Mouse (Mus musculus) A20 (cell line): Measurements from ENCODE around the gene Nlgn2.
"Not testable (repeated sequence)": the region's sequence is repeated elsewhere in the genome, so short reads cannot be mapped to it uniquely, and the experiment has no call there.

Source experiments
- DNase-seq: peaks from one replicate; pipeline ENCODE4 v3.0.0-alpha.2; 2011; ENCODE audit warnings: low read depth, low spot score

Nlgn2 gene

GRCm38 (mm10) chr11:69864138-69864860 lies 26.7 kb upstream of the Nlgn2 start:
- DNase-seq = no peak

GRCm38 (mm10) chr11:69863729-69864128 lies 26.1 kb upstream of the Nlgn2 start:
- not testable (repeated sequence) for DNase-seq

DNA sequence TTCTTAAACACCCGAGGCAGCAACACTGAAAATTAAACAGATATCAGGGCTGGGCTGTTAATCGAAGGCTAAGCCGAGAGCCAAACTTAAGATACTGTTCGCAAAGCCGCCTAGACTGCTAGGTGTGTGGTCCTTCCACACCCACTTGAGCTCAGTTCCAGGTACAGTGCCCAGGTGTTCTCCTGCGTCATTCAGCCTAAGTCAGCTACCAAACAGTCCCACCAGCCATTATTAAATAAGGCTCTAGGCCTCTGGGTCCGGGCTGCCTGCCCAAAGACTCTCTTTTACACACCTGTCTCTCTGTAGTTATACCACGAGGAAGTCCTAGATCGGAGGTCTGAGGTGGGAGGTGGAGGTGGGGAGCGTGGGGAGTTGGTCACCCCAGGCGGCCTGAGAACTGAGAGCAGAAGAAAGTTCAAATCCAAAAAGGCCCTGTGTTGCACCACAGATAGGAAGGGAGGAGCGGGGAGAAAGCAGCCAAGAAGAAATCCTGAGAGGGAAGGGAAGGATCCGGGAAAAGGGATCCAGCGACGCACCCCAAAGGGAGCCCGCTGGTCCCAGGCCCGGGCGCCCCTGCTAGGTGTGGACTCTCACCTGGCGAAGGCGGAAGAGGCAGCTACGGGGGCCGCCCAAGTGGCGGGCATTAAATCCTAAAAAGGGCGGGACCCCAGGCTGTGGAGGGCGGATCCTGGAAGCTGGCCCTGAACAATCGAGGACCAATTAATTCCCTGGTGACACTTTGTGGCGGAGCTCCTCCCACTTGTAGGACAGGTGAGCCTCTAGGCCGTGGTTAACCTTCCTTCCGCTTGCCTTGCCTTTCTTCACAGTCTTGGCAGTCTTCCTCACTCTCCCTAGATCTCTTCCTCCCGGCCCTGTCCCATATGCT lies 20.8 kb upstream of the Nlgn2 start, which contains the start of gene Tnk1:
Gene Tnk1, minus strand, starts transcription at position 618 of the 886 bp plus-strand sequence.
- no peak for DNase-seq

DNA sequence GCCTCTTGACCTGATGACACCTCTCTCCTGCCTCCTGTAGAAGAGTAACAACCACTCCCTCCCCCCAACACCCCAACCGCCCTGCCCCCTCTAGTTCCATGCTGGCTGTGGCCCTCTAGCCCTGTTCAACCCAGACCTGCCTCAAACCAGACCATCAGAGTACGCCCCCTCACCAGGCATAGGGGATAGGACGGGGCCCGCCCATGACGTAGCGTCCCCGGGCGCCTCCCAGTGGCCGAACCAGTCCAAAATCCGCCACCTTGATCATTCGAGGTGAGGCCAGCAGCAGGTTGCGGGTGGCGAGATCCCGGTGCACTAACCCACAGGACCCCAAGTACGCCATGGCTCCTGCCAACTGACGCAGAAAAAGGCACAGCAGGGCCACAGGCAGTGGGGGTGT lies 17.8 kb upstream of the Nlgn2 start:
- peak; percentile 67 for DNase-seq

DNA sequence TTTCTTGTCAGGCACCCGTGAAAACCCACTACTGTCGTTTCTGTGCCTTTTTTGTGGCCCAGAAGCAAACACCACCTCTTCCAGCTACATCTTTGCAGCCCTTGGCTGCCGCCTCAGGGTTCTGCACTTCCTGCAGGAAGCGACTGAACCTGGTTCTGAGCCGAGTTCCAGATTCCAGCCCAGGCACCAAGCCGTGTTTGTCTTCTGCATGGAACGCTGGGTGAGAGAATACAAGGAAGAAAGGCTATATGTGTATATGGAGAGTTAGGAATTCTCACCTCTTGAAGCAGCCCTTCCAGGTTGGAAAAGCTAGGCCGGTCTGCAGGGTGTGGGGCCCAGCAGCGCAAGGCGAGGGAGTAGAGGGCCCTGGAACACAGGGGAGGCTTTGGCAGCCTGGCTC lies 17.1 kb upstream of the Nlgn2 start:
- DNase-seq = no peak

DNA sequence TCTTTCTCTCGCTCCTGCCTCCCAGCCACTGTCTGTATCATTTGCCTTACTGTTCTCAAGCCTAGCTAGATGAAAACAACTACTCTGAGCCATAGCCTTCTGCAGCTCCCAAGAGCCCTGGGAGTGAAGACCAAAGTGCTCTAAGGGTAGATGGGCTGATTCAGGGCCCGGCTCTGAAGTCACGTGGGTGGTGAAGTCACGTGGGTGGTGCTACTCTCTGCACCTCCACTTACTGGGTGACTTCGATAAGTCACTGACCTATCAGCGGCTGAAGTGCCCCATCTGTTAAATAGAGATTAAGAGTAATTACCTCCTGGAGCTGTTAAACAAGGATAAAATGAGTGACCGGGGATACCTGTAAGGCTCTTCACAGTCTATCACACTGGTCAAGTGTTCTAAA lies 16.4 kb upstream of the Nlgn2 start:
- DNase-seq = no peak

DNA sequence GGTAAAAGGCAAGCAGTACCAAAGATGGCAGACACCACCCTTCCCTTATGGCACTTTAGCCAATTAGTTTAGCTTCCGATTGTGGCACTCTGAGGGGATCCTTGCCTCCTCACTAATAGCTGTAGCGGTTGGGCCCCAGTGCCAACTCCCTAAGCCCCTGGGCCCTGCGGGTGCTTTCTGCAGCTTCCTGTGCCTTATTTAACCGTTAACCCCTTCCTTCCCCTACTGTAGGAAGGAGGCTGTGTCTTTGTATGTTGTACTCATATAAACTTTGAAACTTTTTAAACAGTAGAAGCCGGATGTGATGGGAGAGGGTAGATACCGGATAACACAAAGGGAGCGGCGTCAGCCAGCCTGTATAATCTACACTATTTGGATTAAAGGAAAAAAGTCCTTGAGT lies 13.2 kb upstream of the Nlgn2 start:
- DNase-seq = no peak

GRCm38 (mm10) chr11:69849884-69850283 lies 12.3 kb upstream of the Nlgn2 start:
- DNase-seq = no peak

DNA sequence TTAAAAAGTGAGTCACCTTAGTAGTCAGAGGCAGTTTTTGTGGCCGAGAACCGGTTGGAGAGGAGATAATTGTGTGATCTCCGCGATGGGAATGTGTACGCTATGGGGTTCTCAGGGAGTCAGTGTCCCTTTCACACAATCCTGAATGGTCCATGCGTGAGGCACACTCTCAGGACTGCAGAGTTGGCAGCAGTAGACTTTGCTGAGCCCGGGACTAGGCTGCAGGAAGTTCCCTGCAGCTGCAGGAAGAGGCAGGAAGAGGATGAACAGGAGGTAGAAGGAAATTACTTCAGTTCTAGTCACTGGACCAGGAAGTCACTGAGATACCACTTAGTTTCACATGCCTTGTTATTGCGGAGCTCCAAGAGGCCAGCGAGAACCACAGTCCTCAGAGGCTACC lies 11.5 kb upstream of the Nlgn2 start:
- DNase-seq = no peak

DNA sequence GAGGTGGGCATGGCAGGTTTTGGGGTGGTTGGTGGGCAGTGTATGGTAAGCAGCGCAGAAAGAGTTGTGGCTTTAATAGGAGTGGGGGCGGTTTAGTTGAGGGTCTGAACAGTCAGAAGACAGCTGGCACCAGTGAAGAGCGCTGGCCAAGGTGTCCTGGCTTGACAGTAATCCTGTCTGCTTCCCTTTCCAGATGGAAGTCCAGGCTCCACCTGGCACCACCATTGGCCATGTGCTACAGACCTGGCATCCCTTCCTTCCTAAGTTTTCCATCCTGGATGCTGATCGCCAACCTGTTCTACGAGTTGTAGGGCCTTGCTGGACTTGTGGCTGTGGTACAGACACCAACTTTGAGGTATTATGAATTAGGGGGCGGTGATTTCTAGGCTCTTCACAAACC lies 10.4 kb upstream of the Nlgn2 start:
- DNase-seq = no peak

DNA sequence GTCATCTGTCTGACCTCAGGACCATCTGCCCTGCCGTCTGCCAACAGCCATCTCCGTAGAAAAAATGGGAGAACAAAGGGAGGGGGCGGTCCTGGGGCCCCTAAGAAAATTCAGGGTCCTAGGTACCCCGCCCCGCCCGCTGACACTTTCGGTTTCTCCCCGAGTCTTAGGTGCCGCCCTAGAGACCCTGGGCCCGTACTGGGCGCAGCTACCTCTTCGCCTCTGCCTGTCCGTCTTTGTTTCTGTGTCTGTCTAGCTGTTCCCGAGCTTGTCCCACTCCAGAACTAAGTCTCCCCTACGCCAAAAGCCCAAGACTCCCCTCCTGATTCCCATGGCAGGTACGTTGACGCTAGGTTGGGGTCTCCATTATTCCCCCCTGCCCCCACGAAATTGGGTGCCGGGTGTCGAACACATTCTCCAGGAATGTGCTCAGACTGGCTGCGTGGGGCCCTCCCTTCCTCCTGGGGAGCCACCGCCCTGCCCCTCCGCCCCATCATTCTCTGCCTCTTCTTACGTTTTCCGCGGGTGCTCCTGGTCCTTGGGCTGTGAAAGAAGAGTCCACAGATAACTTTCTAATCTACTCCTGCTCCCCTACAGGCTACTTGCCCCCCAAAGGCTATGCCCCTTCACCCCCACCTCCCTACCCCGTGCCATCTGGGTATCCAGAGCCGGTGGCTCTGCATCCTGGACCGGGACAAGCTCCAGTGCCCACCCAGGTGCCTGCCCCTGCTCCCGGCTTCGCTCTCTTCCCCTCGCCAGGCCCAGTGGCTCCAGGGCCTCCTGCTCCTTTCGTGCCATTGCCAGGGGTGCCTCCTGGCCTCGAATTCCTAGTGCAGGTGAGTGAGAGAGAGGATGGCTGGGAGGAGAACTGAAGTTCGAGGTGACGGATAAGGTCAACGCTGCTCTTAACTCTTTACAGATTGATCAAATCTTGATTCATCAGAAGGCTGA lies 9.4 kb upstream of the Nlgn2 start:
- DNase-seq = no peak

DNA sequence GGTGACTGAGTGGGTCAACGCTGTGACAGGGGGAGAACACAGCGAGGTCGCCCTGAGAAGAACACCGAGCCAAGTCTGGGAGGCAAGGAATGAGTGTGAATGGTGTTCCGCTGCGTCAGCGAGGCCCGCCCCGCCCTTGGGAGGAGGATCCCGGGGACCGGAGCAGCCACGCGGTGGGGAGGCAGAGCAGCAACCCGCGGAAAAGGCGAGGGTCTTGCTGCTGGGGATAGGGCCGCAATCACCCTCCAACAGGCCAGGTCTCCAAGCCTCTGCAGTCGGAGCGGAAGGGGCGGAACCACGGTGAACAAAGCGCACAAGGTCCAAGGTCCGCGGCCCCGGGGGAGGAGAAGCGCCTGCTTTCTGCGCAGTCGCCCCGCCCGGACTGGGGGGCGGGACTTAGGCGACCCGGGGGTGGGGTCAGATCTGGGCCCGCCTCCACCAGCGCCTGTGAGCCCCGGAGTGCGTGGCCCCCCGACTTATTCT lies 8.7 kb upstream of the Nlgn2 start, which contains the start of gene Plscr3:
Gene Plscr3, plus strand, starts transcription at position 179 of the 483 bp plus-strand sequence.
- peak; percentile 93 for DNase-seq

DNA sequence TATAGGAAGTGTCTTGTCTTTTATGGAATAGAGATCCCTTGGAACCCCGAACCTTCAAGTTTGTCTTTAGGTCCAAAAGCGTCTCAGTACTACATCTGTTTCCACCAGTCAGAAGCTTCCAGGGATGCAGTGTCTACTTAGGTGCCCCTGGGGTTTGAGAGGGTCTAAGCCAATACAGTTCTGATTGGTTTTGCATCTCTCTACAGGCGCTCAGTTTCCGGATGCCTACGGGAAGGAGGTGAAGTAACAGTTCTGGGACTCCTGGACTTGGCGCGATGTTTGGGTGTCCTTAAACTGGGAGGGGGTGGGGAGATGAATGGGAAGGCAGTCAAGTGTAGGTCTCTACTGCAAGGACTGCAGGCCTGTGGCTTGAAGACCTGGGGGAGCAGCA lies 1.1 kb upstream of the Nlgn2 start:
- no peak for DNase-seq

GRCm38 (mm10) chr11:69837952-69838713 lies 549 bp upstream of the Nlgn2 start, which contains the start of gene Tmem256:
Gene Tmem256, plus strand, starts transcription at chr11:69838514.
- peak; percentile 99 for DNase-seq

DNA sequence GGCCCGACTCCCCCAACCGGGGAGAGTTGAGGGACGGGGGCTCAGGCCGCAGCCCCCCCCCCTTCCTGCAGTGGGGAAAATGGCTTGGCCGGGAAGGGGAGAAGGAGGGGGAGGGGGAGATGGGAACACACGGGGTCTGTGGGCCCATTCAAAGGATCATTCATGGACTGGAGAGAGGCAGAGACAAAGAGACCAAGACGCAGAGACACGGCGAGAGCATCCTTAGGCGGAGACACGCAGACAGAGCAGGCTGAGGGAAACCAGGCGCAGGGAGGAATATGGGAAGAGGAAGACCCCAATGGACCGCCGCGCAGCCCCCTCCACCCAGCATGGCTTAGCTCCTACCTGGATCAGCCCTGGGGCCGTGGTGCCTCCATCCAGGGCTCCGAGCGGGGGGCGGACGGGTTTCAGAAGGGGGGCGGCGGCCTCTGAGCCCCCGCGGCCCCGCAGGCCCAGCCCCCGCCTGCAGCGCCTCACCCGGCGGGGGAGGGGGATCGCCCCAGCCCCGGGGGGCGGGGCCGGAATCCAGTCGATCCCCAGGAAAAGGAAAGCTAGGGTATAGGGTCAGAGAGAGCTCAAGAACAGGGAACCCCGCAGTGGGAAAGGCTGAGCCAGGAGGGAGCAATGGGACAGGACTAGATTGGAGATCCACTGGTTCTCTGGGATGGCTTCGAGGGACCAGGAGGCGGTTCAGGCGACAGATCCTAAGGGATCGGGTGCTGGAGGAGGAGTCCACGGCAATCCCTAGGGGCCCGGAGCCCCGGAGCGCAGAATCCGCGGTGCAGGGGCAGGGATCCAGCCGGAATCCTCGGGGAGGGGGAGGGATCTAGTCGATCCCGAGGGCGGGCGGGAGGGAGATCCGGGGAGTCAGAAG lies 644 bp downstream of the Nlgn2 start:
- DNase-seq = peak; percentile 23

GRCm38 (mm10) chr11:69835966-69836335 lies 1.6 kb downstream of the Nlgn2 start:
- no peak for DNase-seq

DNA sequence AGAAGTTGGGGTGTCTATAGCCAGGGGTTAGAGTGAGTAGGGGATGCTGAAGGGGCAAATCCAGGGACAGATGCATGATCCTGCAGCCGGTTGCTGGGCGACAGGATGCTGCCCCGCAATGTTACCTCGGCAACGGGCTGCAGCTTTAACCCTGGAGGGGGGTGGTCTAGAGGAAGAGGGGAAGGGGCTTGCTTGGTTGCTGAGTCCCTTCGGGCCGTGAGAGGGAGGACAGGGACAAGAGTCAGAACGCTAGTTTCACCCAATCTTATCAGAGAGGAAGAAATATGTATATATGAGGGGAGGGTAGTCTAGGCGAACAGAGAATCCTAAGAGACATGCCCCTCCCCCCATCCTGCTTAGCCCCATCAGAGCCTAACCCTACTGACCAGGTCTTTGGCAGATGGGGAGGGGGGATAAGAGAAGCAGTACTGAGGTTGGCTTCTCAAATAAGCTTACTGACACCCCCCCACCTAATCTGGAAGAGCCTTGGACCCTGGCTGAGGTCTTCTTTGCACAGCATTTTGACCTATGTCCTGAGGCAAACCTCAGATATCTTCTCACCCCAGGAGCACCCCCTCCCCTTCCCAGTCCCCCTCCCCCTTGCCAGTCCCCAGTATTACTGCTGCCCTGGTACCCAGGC lies 2.1 kb downstream of the Nlgn2 start:
- no peak for DNase-seq

DNA sequence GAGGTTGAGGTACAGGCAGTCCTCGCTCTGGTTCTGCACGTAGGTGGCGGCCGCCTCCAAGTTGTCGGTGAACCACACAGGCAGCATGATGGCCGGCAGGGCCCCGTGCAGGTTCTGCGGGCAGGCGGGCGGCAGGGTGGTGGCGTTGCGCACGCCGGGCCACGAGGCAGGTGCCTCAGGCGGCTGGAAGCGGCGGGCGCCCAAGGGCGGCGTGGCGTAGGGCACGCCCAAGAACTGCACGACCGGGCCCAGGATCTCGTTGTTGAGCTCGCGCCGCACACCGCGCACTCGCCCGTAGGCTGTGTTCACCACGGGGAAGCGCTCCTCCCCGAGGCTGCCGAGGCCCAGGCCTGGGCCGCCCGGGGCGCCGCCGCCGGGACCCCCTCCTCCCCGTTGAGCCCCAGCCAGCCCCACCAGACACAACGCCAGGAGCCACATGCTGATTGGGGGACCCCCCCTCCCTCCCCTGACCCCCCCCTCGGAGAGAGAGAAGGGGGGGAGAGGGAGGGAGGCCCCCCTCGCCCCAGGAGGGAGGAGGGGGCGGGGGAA lies 3.5 kb downstream of the Nlgn2 start:
- DNase-seq = no peak

DNA sequence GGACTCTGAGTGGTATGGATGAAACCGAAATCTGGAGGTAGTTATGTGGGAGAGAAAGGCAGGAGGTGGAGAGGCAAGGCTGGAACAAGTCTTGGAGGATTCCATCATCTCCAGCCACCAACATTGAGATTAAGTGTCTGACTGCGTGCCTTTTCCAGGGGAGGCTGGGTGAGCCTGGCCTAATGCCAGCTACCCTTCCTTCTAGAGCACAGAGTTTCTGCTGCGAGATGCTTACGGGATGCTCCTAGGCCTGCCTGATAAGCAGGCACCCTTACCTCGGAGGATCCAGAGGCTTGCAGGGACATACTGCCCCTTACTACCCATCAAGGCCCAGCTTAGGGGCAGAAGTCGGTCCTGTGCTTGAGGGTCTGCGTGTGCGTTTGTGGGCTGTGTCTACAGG lies 4.0 kb downstream of the Nlgn2 start:
- DNase-seq = no peak
